Mouse (Mus musculus) bone marrow, adult 2 months (tissue): ENCODE measurements around the gene Inip.

Experiments
- CTCF ChIP-seq: fragments of 200-500 bp; IDR thresholded peaks from 2 replicates; pipeline ENCODE4 v1.5.1; 2011; ENCODE audit warnings: low read length, control low read depth; ENCODE audit not compliant: control insufficient read depth, insufficient read depth
- POLR2A ChIP-seq: fragments of 200-500 bp; IDR thresholded peaks from 2 replicates; pipeline ENCODE4 v1.6.1; 2011; ENCODE audit warnings: low read depth, mild to moderate bottlenecking, control low read depth, low read length, borderline replicate concordance; ENCODE audit not compliant: control insufficient read depth

DNA sequence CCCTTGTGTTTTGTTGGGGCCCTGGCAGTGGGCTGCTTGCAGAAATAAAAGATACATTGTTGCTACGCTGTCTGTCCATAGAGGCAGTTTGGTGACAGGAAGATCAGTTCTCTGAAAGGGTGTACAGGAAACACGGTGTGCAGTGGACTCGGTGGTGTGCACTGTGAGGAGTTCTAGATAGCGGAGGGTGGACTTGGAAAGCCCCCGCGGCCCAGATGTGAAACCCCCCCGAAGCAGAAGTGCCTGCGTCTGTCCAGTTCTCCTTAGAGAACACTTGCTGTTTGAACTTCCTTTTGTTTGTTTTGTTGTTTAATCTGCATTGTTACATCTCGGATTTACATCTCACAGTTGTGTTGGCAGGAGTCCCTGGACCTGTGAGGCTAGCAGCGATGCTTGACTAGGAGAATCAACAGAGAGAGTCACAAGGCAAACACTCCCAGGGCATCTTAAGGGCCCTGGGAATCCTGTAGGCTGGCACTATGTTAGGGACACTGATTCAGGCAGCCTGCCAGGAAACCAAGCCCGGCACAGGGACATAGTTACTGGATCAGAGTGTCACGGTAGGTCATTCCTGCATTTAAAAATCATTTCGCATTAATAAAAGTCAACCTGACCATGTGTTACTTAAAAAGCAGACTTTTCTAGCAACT lies 47.8 kb downstream of the Inip start:
- no peak for TF ChIP-seq POLR2A
- no peak for TF ChIP-seq CTCF
